Mouse (Mus musculus) testis, adult 2 months (tissue): ENCODE data around the gene Slc25a47. TPM values are rescaled to one million over a fixed set of nuclear protein-coding genes. Genes with fewer than 3 reads are reported as not detected.

Experiments used
- H3K27ac ChIP-seq: fragments of 200-500 bp; 2 replicates; pipeline ENCODE4 v1.5.1; 2012; ENCODE audit warnings: low read depth, low read length; ENCODE audit not compliant: control insufficient read depth, insufficient read depth
- H3K27me3 ChIP-seq: fragments of 200-500 bp; 2 replicates; pipeline ENCODE4 v1.6.1; 2012; ENCODE audit warnings: mild to moderate bottlenecking, low read length, moderate library complexity; ENCODE audit not compliant: control insufficient read depth, insufficient read depth
- H3K36me3 ChIP-seq: fragments of 200-500 bp; 2 replicates; pipeline ENCODE4 v1.6.1; 2012; ENCODE audit warnings: mild to moderate bottlenecking, low read length; ENCODE audit not compliant: control insufficient read depth, insufficient read depth
- H3K4me1 ChIP-seq: fragments of 200-500 bp; 2 replicates; pipeline ENCODE4 v1.6.1; 2012; ENCODE audit warnings: low read length; ENCODE audit not compliant: control insufficient read depth, insufficient read depth
- H3K4me3 ChIP-seq: fragments of 200-500 bp; 2 replicates; pipeline ENCODE4 v1.5.1; 2012; ENCODE audit warnings: low read depth, mild to moderate bottlenecking, low read length, moderate library complexity, mixed read lengths; ENCODE audit not compliant: control insufficient read depth
- CTCF ChIP-seq: fragments of 200-500 bp; IDR thresholded peaks from 2 replicates; pipeline ENCODE4 v1.5.1; 2012; ENCODE audit warnings: low read depth, mild to moderate bottlenecking, inconsistent platforms, low read length, moderate library complexity; ENCODE audit not compliant: control insufficient read depth, insufficient read depth, insufficient replicate concordance
- POLR2A ChIP-seq: fragments of 200-500 bp; IDR thresholded peaks from 2 replicates; pipeline ENCODE4 v1.6.1; 2012; ENCODE audit warnings: low read depth, mild to moderate bottlenecking, inconsistent platforms, low read length, moderate library complexity; ENCODE audit not compliant: control insufficient read depth
- polyA plus RNA-seq: library from polyadenylated mRNA; depleted of rRNA; stranded (reverse); fragments of >200 nt; gene quantifications from 2 replicates; pipeline ENCODE4 v1.2.3, GENCODE M21; 2012; rRNA removed

Slc25a47 gene
- polyA plus RNA-seq, 1 experiment: 6.8 TPM

- no peaks in the 10 kb centered on the region for H3K4me1 ChIP-seq
- H3K27ac ChIP-seq: no peak overlapping the region
- TF ChIP-seq POLR2A: no peak
- TF ChIP-seq CTCF: no peak; the same call in 1 of the 2 replicates
- no peak overlapping the region for H3K4me3 ChIP-seq
- H3K27me3 ChIP-seq: no peaks in the 10 kb centered on the region
- H3K36me3 ChIP-seq: peaks cover 2% of the 10 kb centered on the region; the same call in 1 of the 2 replicates
These were observed 67.9 kb downstream of the Slc25a47 start for GRCm38 (mm10) chr12:108903600-108904275.

DNA sequence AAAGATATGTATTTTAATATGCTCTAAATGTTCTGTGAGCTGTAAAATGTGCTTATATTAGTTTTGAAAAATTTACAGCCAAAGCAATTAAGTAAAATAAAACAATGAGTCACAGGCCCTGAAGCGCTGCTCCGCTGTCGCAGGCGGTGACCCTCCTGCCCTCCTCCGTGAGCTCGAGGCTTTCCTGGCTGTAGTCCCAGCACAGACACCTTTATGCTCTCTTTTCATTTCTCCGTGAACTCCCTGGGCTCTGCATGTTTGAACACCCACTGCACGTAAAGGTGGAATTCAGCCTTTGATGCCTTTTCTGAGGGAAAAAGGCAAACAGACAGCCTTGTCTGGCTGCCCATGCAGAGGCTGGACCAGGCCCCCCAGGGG, 68.4 kb downstream of the Slc25a47 start:
- no peaks in the 10 kb centered on the region for H3K27me3 ChIP-seq
- H3K4me3 ChIP-seq: no peak overlapping the region
- TF ChIP-seq POLR2A: no peak
- TF ChIP-seq CTCF: no peak
- no peaks in the 10 kb centered on the region for H3K4me1 ChIP-seq
- H3K36me3 ChIP-seq: peaks cover 2% of the 10 kb centered on the region; the same call in 1 of the 2 replicates
- H3K27ac ChIP-seq: no peak overlapping the region

- Histone ChIP-seq H3K4me3 (no peak overlapping the region), H3K27ac (no peak overlapping the region), H3K36me3 (peaks cover 2% of the 10 kb centered on the region; the same call in 1 of the 2 replicates), H3K4me1 (no peaks in the 10 kb centered on the region), H3K27me3 (no peaks in the 10 kb centered on the region)
- TF ChIP-seq CTCF: no peak
- TF ChIP-seq POLR2A: no peak
These were observed 69.9 kb downstream of the Slc25a47 start for GRCm38 (mm10) chr12:108905620-108906302.

DNA sequence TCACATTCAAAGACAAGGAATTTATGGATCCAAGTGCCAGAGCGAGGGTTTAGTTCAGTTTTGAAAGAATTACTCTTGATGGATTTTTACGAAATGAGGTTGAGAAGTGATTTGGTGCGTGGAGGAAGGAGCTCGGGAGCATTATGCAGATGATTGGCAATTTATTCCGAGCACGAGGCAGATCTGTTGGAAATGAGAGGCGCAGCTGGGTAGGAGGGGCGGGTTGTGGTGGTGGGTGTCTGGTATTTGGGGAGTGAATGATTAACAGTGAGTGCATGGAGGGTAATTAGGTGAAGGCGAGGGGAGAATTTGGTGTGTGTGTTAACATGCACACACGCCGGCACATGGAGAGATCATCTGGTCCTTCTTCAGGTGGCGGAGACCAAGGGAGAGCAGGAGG, 70.6 kb downstream of the Slc25a47 start:
- Histone ChIP-seq H3K27me3 (no peaks in the 10 kb centered on the region), H3K4me1 (no peaks in the 10 kb centered on the region), H3K27ac (no peak overlapping the region), H3K36me3 (no peaks in the 10 kb centered on the region), H3K4me3 (no peak overlapping the region)
- TF ChIP-seq CTCF: no peak
- no peak for TF ChIP-seq POLR2A

Other genes with a start within 250 kb of the Slc25a47 start
- 0.33 and 0.41 TPM in 2 replicates for gene Degs2, start 133.7 kb upstream of the Slc25a47 start, polyA plus RNA-seq
- gene Yy1, start 43.1 kb upstream of the Slc25a47 start, polyA plus RNA-seq: 6.9 and 7.8 TPM in 2 replicates
- 2.8 and 4.4 TPM in 2 replicates for gene Slc25a29, start 163 bp upstream of the Slc25a47 start, polyA plus RNA-seq
- 13.2 and 15.0 TPM in 2 replicates for gene Wdr25, start 57.6 kb downstream of the Slc25a47 start, polyA plus RNA-seq
- gene Wars, start 58.1 kb downstream of the Slc25a47 start, polyA plus RNA-seq: 27.4 and 43.7 TPM in 2 replicates
- gene Begain, start 232.2 kb downstream of the Slc25a47 start, polyA plus RNA-seq: 4.6 TPM in 2 replicates